Mouse (Mus musculus) embryonic facial prominence, embryonic 15.5 days (tissue): ENCODE results near the gene Myt1. TPM values are rescaled to one million over a fixed set of nuclear protein-coding genes. Genes with fewer than 3 reads are reported as not detected.
A peak's percentile ranks its signal among the peaks of the same experiment; 100 is the strongest.
"Not testable (repeated sequence)": the region's sequence is repeated elsewhere in the genome, so short reads cannot be mapped to it uniquely, and the experiment has no call there.

Experiments used
- ATAC-seq: fragments of 200-750 bp; cut with Nextera tagmentation; 2 replicates; pipeline ENCODE4 v1.8.0; 2017; ENCODE audit warnings: low read depth, moderate TSS enrichment; ENCODE audit not compliant: insufficient number of reproducible peaks, low FRiP score, low TSS enrichment
- H3K27ac ChIP-seq: fragments of 300-500 bp; sonication (generic); replicated peaks from 2 replicates; pipeline ENCODE4 v1.5.1; 2015; ENCODE audit warnings: mild to moderate bottlenecking, inconsistent platforms
- H3K27me3 ChIP-seq: fragments of 300-500 bp; sonication (generic); 2 replicates; pipeline ENCODE4 v1.6.1; 2015; ENCODE audit warnings: inconsistent platforms
- H3K36me3 ChIP-seq: fragments of 300-500 bp; sonication (generic); 2 replicates; pipeline ENCODE4 v1.6.1; 2015; ENCODE audit warnings: mild to moderate bottlenecking, inconsistent platforms
- H3K4me1 ChIP-seq: fragments of 300-500 bp; sonication (generic); 2 replicates; pipeline ENCODE4 v1.6.1; 2015; ENCODE audit warnings: inconsistent platforms
- H3K4me2 ChIP-seq: fragments of 300-500 bp; sonication (generic); replicated peaks from 2 replicates; pipeline ENCODE4 v1.6.1; 2015; ENCODE audit warnings: mild to moderate bottlenecking, inconsistent platforms
- H3K4me3 ChIP-seq: fragments of 300-500 bp; sonication (generic); replicated peaks from 2 replicates; pipeline ENCODE4 v1.5.1; 2015; ENCODE audit warnings: mild to moderate bottlenecking, inconsistent platforms
- H3K9ac ChIP-seq: fragments of 300-500 bp; sonication (generic); 2 replicates; pipeline ENCODE4 v1.6.1; 2015; ENCODE audit warnings: inconsistent platforms
- H3K9me3 ChIP-seq: fragments of 300-500 bp; sonication (generic); replicated peaks from 2 replicates; pipeline ENCODE4 v1.6.1; 2016; ENCODE audit warnings: inconsistent platforms
- WGBS: fragments of 180-500 bp; shearing (Covaris S2); methylation state at CpG from one replicate; pipeline ENCODE4 v1.1.7; 2015; 5-methylcytosine and 5-hydroxymethylcytosine counted together
- polyA plus RNA-seq: library from polyadenylated mRNA; unstranded; fragments of >200 nt; fragmentation: Nextera tagmentation; extraction: Ambion mirVana; gene quantifications from 2 replicates; pipeline ENCODE4 v1.2.1, GENCODE M21; 2015

Myt1 gene
- polyA plus RNA-seq, 1 experiment from 2014 or later: 0.92 TPM

- Histone ChIP-seq H3K27me3 (no peaks in the 10 kb centered on the region), H3K36me3 (no peaks in the 10 kb centered on the region), H3K4me2 (no peak overlapping the region), H3K4me1 (no peaks in the 10 kb centered on the region), H3K9me3 (no peaks in the 10 kb centered on the region), H3K9ac (no peak overlapping the region), H3K27ac (no peak overlapping the region), H3K4me3 (no peak overlapping the region)
- no peak for ATAC-seq
- WGBS: 38% methylated on average over 1 of the region's 1 CpGs
Observed at GRCm38 (mm10) chr2:181781421-181781820, 18.3 kb downstream of the Myt1 start.

- ATAC-seq: no peak
- Histone ChIP-seq H3K27ac (no peak overlapping the region), H3K4me2 (no peak overlapping the region), H3K27me3 (no peaks in the 10 kb centered on the region), H3K4me3 (no peak overlapping the region), H3K4me1 (no peaks in the 10 kb centered on the region), H3K9ac (no peak overlapping the region), H3K36me3 (no peaks in the 10 kb centered on the region), H3K9me3 (no peaks in the 10 kb centered on the region)
- WGBS: 76% methylated on average over 5 of the region's 5 CpGs
Observed at GRCm38 (mm10) chr2:181787852-181788251, 24.7 kb downstream of the Myt1 start.

GRCm38 (mm10) chr2:181789396-181789795 lies 26.3 kb downstream of the Myt1 start:
- Histone ChIP-seq H3K36me3 (no peaks in the 10 kb centered on the region), H3K9me3 (no peaks in the 10 kb centered on the region), H3K27ac (no peak overlapping the region), H3K4me3 (no peak overlapping the region), H3K4me2 (no peak overlapping the region), H3K4me1 (no peaks in the 10 kb centered on the region), H3K27me3 (no peaks in the 10 kb centered on the region), H3K9ac (no peak overlapping the region)
- WGBS: 80% methylated on average over 6 of the region's 6 CpGs
- ATAC-seq: no peak

GRCm38 (mm10) chr2:181793186-181793585 lies 30.1 kb downstream of the Myt1 start:
- WGBS: 78% methylated on average over 8 of the region's 8 CpGs
- not testable (repeated sequence) for H3K4me1 ChIP-seq, ATAC-seq, H3K27me3 ChIP-seq, H3K9ac ChIP-seq, H3K4me2 ChIP-seq, H3K36me3 ChIP-seq, H3K27ac ChIP-seq, H3K4me3 ChIP-seq, H3K9me3 ChIP-seq

GRCm38 (mm10) chr2:181795641-181796130 lies 32.6 kb downstream of the Myt1 start:
- WGBS: 27% methylated on average over 3 of the region's 3 CpGs
- ATAC-seq: no peak
- no peaks in the 10 kb centered on the region for H3K9me3 ChIP-seq
- no peak overlapping the region for H3K9ac ChIP-seq
- no peak overlapping the region for H3K27ac ChIP-seq
- no peaks in the 10 kb centered on the region for H3K27me3 ChIP-seq
- no peaks in the 10 kb centered on the region for H3K4me1 ChIP-seq
- H3K36me3 ChIP-seq: no peaks in the 10 kb centered on the region
- no peak overlapping the region for H3K4me3 ChIP-seq
- no peak overlapping the region for H3K4me2 ChIP-seq

GRCm38 (mm10) chr2:181797672-181798071 lies 34.5 kb downstream of the Myt1 start:
- 79% methylated on average over 8 of the region's 8 CpGs for WGBS
- no peak overlapping the region for H3K27ac ChIP-seq
- no peaks in the 10 kb centered on the region for H3K4me1 ChIP-seq
- H3K36me3 ChIP-seq: no peaks in the 10 kb centered on the region
- ATAC-seq: no peak
- no peak overlapping the region for H3K9ac ChIP-seq
- H3K9me3 ChIP-seq: no peaks in the 10 kb centered on the region
- H3K4me2 ChIP-seq: no peak overlapping the region
- H3K4me3 ChIP-seq: no peak overlapping the region
- H3K27me3 ChIP-seq: no peaks in the 10 kb centered on the region

GRCm38 (mm10) chr2:181829032-181829650 lies 66.0 kb downstream of the Myt1 start:
- H3K27me3 ChIP-seq: no peaks in the 10 kb centered on the region
- H3K9ac ChIP-seq: no peak overlapping the region
- H3K4me3 ChIP-seq: no peak overlapping the region
- no peak for ATAC-seq
- no peaks in the 10 kb centered on the region for H3K36me3 ChIP-seq
- no peaks in the 10 kb centered on the region for H3K9me3 ChIP-seq
- H3K4me2 ChIP-seq: no peak overlapping the region
- H3K27ac ChIP-seq: no peak overlapping the region
- H3K4me1 ChIP-seq: no peaks in the 10 kb centered on the region
- 61% methylated on average over 2 of the region's 2 CpGs for WGBS

- H3K9me3 ChIP-seq: no peaks in the 10 kb centered on the region
- 76% methylated on average over 2 of the region's 2 CpGs for WGBS
Observed at GRCm38 (mm10) chr2:181832745-181833144, 69.6 kb downstream of the Myt1 start.

GRCm38 (mm10) chr2:181837372-181838292 lies 74.5 kb downstream of the Myt1 start, which contains the start of gene Pcmtd2:
Gene Pcmtd2 (plus strand): TSS chr2:181837854.
- Histone ChIP-seq H3K4me3 (peak within 1 kb of the TSS; percentile 76), H3K4me1 (peaks cover 12% of the 10 kb centered on the region), H3K9ac (peak within 1 kb of the TSS; percentile 71), H3K4me2 (peak within 1 kb of the TSS; percentile 60), H3K27ac (peak within 1 kb of the TSS; percentile 93), H3K36me3 (peaks cover 7% of the 10 kb centered on the region; the same call in 1 of the 2 replicates), H3K9me3 (no peaks in the 10 kb centered on the region), H3K27me3 (no peaks in the 10 kb centered on the region)
- ATAC-seq: peak; percentile 95
- WGBS: under 1% methylated on average over 35 of the region's 35 CpGs

More at GRCm38 (mm10) chr2:181832745-181833144, 69.6 kb downstream of the Myt1 start:
- no peak overlapping the region for H3K4me3 ChIP-seq
- H3K36me3 ChIP-seq: no peaks in the 10 kb centered on the region
- no peak overlapping the region for H3K4me2 ChIP-seq
- H3K9ac ChIP-seq: no peak overlapping the region
- no peaks in the 10 kb centered on the region for H3K27me3 ChIP-seq
- peaks cover 4% of the 10 kb centered on the region; the same call in 1 of the 2 replicates for H3K4me1 ChIP-seq
- no peak for ATAC-seq
- no peak overlapping the region for H3K27ac ChIP-seq

GRCm38 (mm10) chr2:181838293-181838680 lies 75.2 kb downstream of the Myt1 start:
- 0 out of 2 replicates have a peak overlapping the region, but pooled peaks have one; percentile 3 for H3K27ac ChIP-seq
- ATAC-seq: no peak

GRCm38 (mm10) chr2:181845709-181846394 lies 82.7 kb downstream of the Myt1 start:
- Histone ChIP-seq H3K9me3 (no peaks in the 10 kb centered on the region), H3K9ac (no peak overlapping the region), H3K4me2 (no peak overlapping the region), H3K4me3 (no peak overlapping the region), H3K27ac (no peak overlapping the region), H3K4me1 (no peaks in the 10 kb centered on the region), H3K36me3 (peaks cover 28% of the 10 kb centered on the region), H3K27me3 (no peaks in the 10 kb centered on the region)
- 87% methylated on average over 5 of the region's 5 CpGs for WGBS
- ATAC-seq: no peak

More at GRCm38 (mm10) chr2:181838293-181838680, 75.2 kb downstream of the Myt1 start:
- peak overlapping the region; percentile 71 for H3K9ac ChIP-seq
- peaks cover 12% of the 10 kb centered on the region for H3K4me1 ChIP-seq
- H3K4me2 ChIP-seq: peak overlapping the region; percentile 60
- H3K27me3 ChIP-seq: no peaks in the 10 kb centered on the region
- H3K36me3 ChIP-seq: peaks cover 8% of the 10 kb centered on the region; the same call in 1 of the 2 replicates
- peak overlapping the region; percentile 76 for H3K4me3 ChIP-seq
- WGBS: 2% methylated on average over 3 of the region's 3 CpGs
- H3K9me3 ChIP-seq: no peaks in the 10 kb centered on the region
